Comparison of ENCODE assay signal across 8 mouse cellular contexts in genomic region chr12:86518746-86519145, GRCm38 (mm10).
DNase-seq lines count a peak whose midpoint lies in the region; ATAC-seq and TF ChIP-seq lines count a peak whose summit lies in the region.

No protein-coding gene starts in this region.

- H3K27ac ChIP-seq in forebrain, embryonic 11.5 days (ENCODE audit: low read depth, low read length) = no peak overlapping the region
- no peak overlapping the region for H3K27ac ChIP-seq in forebrain, embryonic 10.5 days
- no peak overlapping the region for H3K27ac ChIP-seq in cerebellum, adult 2 months (ENCODE audit: insufficient read depth, low read length)
- H3K27ac ChIP-seq in hindbrain, embryonic 16.5 days (ENCODE audit: low read depth, low read length) = no peak overlapping the region
- H3K27ac ChIP-seq in neural tube, embryonic 11.5 days (ENCODE audit: low read depth, low read length) = no peak overlapping the region

- TF ChIP-seq CTCF in cerebellum, adult 2 months (IDR thresholded peaks at IDR 0.05; ENCODE audit: borderline replicate concordance, insufficient read depth, low read depth, low read length) = no peak

- ATAC-seq in forebrain, embryonic 11.5 days (replicated peaks; ENCODE audit: low FRiP score) = no peak
- peak; percentile 57; the same call in 1 of the 2 replicates for ATAC-seq in hindbrain, embryonic 16.5 days
- no peak for ATAC-seq in neural tube, embryonic 11.5 days (ENCODE audit: insufficient read depth, low FRiP score, low TSS enrichment)
- no peak for ATAC-seq in granulocyte monocyte progenitor cell, adult 5-6 weeks (replicated peaks; ENCODE audit: poor library complexity, severe bottlenecking)

- no peak for TF ChIP-seq POLR2A in cerebellum, adult 2 months (IDR thresholded peaks at IDR 0.05; ENCODE audit: borderline replicate concordance, insufficient read depth, low read length)

- intact Hi-C loops in heart, postnatal 25 days (cut with DNase I) = no loop called here

- no peak overlapping the region for H3K4me3 ChIP-seq in forebrain, embryonic 11.5 days (ENCODE audit: low read depth, low read length)
- no peak overlapping the region for H3K4me3 ChIP-seq in forebrain, embryonic 10.5 days
- no peak overlapping the region for H3K4me3 ChIP-seq in cerebellum, adult 2 months (replicated peaks; ENCODE audit: insufficient read depth, low read depth, low read length)
- H3K4me3 ChIP-seq in hindbrain, embryonic 16.5 days (ENCODE audit: low read length) = no peak overlapping the region
- no peak overlapping the region for H3K4me3 ChIP-seq in neural tube, embryonic 11.5 days (ENCODE audit: low read depth, low read length)

- H3K9ac ChIP-seq in forebrain, embryonic 11.5 days (ENCODE audit: low read length) = no peak overlapping the region
- no peak overlapping the region for H3K9ac ChIP-seq in hindbrain, embryonic 16.5 days (ENCODE audit: low read depth, low read length)
- H3K9ac ChIP-seq in neural tube, embryonic 11.5 days (ENCODE audit: low read length) = no peak overlapping the region

- no peaks in the 10 kb centered on the region for H3K4me1 ChIP-seq in forebrain, embryonic 11.5 days (replicated peaks; ENCODE audit: control insufficient read depth, insufficient read depth, low read length)
- peaks cover 13% of the 10 kb centered on the region for H3K4me1 ChIP-seq in forebrain, embryonic 10.5 days
- H3K4me1 ChIP-seq in cerebellum, adult 2 months (ENCODE audit: control insufficient read depth, insufficient read depth, low read length) = no peaks in the 10 kb centered on the region; the same call in 1 of the 2 replicates
- peaks cover 7% of the 10 kb centered on the region for H3K4me1 ChIP-seq in hindbrain, embryonic 16.5 days (ENCODE audit: control insufficient read depth, insufficient read depth, low read depth, low read length)
- no peaks in the 10 kb centered on the region for H3K4me1 ChIP-seq in neural tube, embryonic 11.5 days (ENCODE audit: control insufficient read depth, insufficient read depth, low read length)

- no peaks in the 10 kb centered on the region for H3K27me3 ChIP-seq in forebrain, embryonic 11.5 days (ENCODE audit: control insufficient read depth, insufficient read depth, low read length)
- H3K27me3 ChIP-seq in forebrain, embryonic 10.5 days (ENCODE audit: poor library complexity, severe bottlenecking) = peaks cover 30% of the 10 kb centered on the region
- no peaks in the 10 kb centered on the region for H3K27me3 ChIP-seq in cerebellum, adult 2 months (ENCODE audit: control insufficient read depth, insufficient read depth, low read length)
- H3K27me3 ChIP-seq in hindbrain, embryonic 16.5 days (replicated peaks; ENCODE audit: control insufficient read depth, insufficient read depth, low read length) = no peaks in the 10 kb centered on the region
- H3K27me3 ChIP-seq in neural tube, embryonic 11.5 days (ENCODE audit: control insufficient read depth, insufficient read depth, low read length) = no peaks in the 10 kb centered on the region

- H3K4me2 ChIP-seq in forebrain, embryonic 11.5 days (ENCODE audit: low read depth, low read length, severe bottlenecking) = no peak overlapping the region
- 0 out of 2 replicates have a peak overlapping the region, but pooled peaks have one; percentile 2 for H3K4me2 ChIP-seq in hindbrain, embryonic 16.5 days (ENCODE audit: low read length)
- no peak overlapping the region for H3K4me2 ChIP-seq in neural tube, embryonic 11.5 days (ENCODE audit: low read depth)

- H3K36me3 ChIP-seq in forebrain, embryonic 11.5 days (ENCODE audit: control insufficient read depth, insufficient read depth, low read length) = no peaks in the 10 kb centered on the region
- no peaks in the 10 kb centered on the region for H3K36me3 ChIP-seq in forebrain, embryonic 10.5 days (replicated peaks)
- no peaks in the 10 kb centered on the region for H3K36me3 ChIP-seq in hindbrain, embryonic 16.5 days (ENCODE audit: control insufficient read depth, insufficient read depth, low read length)
- H3K36me3 ChIP-seq in neural tube, embryonic 11.5 days (ENCODE audit: control insufficient read depth, insufficient read depth, low read length) = no peaks in the 10 kb centered on the region

- WGBS in forebrain, embryonic 11.5 days = 36% methylated on average over 18 of the region's 18 CpGs
- WGBS in forebrain, embryonic 10.5 days = 32% methylated on average over 18 of the region's 18 CpGs
- WGBS in cerebellum, adult 2 months = 9% methylated on average over 18 of the region's 18 CpGs
- 25% methylated on average over 18 of the region's 18 CpGs for WGBS in hindbrain, embryonic 16.5 days
- 26% methylated on average over 18 of the region's 18 CpGs for WGBS in neural tube, embryonic 11.5 days

- H3K9me3 ChIP-seq in forebrain, embryonic 11.5 days (ENCODE audit: control insufficient read depth, low read length) = no peaks in the 10 kb centered on the region
- H3K9me3 ChIP-seq in forebrain, embryonic 10.5 days = no peaks in the 10 kb centered on the region
- no peaks in the 10 kb centered on the region for H3K9me3 ChIP-seq in hindbrain, embryonic 16.5 days (ENCODE audit: control insufficient read depth, low read length)
- no peaks in the 10 kb centered on the region for H3K9me3 ChIP-seq in neural tube, embryonic 11.5 days (ENCODE audit: control insufficient read depth, low read length)

- DNase-seq in forebrain, embryonic 11.5 days (ENCODE audit: low spot score) = peak; percentile 57
- DNase-seq in forebrain, embryonic 10.5 days (ENCODE audit: extremely low spot score, low spot score) = no peak
- DNase-seq in cerebellum, adult 2 months = peak; percentile 32 to 34
- DNase-seq in neural tube, embryonic 11.5 days (ENCODE audit: low spot score) = peak; percentile 24
- no peak for DNase-seq in heart, adult 8-10 months (ENCODE audit: low spot score)
- DNase-seq in heart, postnatal 25 days (ENCODE audit: low spot score) = no peak

Comparison
In these comparisons a context has a peak if more than half of its experiments do, and no peak if none do; other contexts are left out.
1. DNase-seq: peak in forebrain, embryonic 11.5 days (single experiment), cerebellum, adult 2 months (2 of 2) and neural tube, embryonic 11.5 days (single experiment); none in forebrain, embryonic 10.5 days (single experiment), heart, adult 8-10 months (single experiment) and heart, postnatal 25 days (single experiment).